Mouse (Mus musculus) heart, embryonic 11.5 days (tissue): ENCODE data around the gene Hamp. TPM values are rescaled to one million over a fixed set of nuclear protein-coding genes. Genes with fewer than 3 reads are reported as not detected.
"Not testable (repeated sequence)": the region's sequence is repeated elsewhere in the genome, so short reads cannot be mapped to it uniquely, and the experiment has no call there.

Experiments
- ATAC-seq: fragments of 200-750 bp; cut with Nextera tagmentation; replicated peaks from 2 replicates; pipeline ENCODE4 v1.8.0; 2017; ENCODE audit warnings: moderate library complexity; ENCODE audit not compliant: insufficient number of reproducible peaks, low FRiP score, low TSS enrichment
- H3K27ac ChIP-seq: fragments of 300-500 bp; sonication (generic); 2 replicates; pipeline ENCODE4 v1.5.1; 2014; ENCODE audit warnings: mild to moderate bottlenecking, low read depth, low read length
- H3K27me3 ChIP-seq: fragments of 300-500 bp; sonication (generic); 2 replicates; pipeline ENCODE4 v1.6.1; 2014; ENCODE audit warnings: mild to moderate bottlenecking, low read length, mixed read lengths; ENCODE audit not compliant: control insufficient read depth, insufficient read depth
- H3K36me3 ChIP-seq: fragments of 300-500 bp; sonication (generic); 2 replicates; pipeline ENCODE4 v1.6.1; 2014; ENCODE audit warnings: mild to moderate bottlenecking, low read length, moderate library complexity, mixed read lengths; ENCODE audit not compliant: control insufficient read depth, insufficient read depth
- H3K4me1 ChIP-seq: fragments of 300-500 bp; sonication (generic); 2 replicates; pipeline ENCODE4 v1.6.1; 2014; ENCODE audit warnings: low read length; ENCODE audit not compliant: control insufficient read depth, insufficient read depth
- H3K4me2 ChIP-seq: fragments of 300-500 bp; sonication (generic); 2 replicates; pipeline ENCODE4 v1.6.1; 2014; ENCODE audit warnings: mild to moderate bottlenecking, moderate library complexity
- H3K4me3 ChIP-seq: fragments of 300-500 bp; sonication (generic); 2 replicates; pipeline ENCODE4 v1.5.1; 2014; ENCODE audit warnings: low read depth, low read length
- H3K9ac ChIP-seq: fragments of 300-500 bp; sonication (generic); 2 replicates; pipeline ENCODE4 v1.6.1; 2014; ENCODE audit warnings: mild to moderate bottlenecking, low read depth, low read length, moderate library complexity
- H3K9me3 ChIP-seq: fragments of 300-500 bp; sonication (generic); replicated peaks from 2 replicates; pipeline ENCODE4 v1.6.1; 2016; ENCODE audit warnings: low read length; ENCODE audit not compliant: control insufficient read depth
- WGBS: fragments of 180-500 bp; shearing (Covaris S2); extraction: QIAGEN DNeasy Blood & Tissue Kit; methylation state at CpG from one replicate; pipeline ENCODE4 v1.1.7; 2014; ENCODE audit not compliant: insufficient replicate concordance; 5-methylcytosine and 5-hydroxymethylcytosine counted together
- polyA plus RNA-seq: library from polyadenylated mRNA; unstranded; fragments of >200 nt; fragmentation: Nextera tagmentation; extraction: Ambion mirVana; gene quantifications from 2 replicates; pipeline ENCODE4 v1.2.1, GENCODE M21; 2014

Gene Hamp
- polyA plus RNA-seq, 1 experiment from 2014 or later, result not detected

- H3K36me3 ChIP-seq, result no peaks in the 10 kb centered on the region
- WGBS, result 46% methylated on average over 3 of the region's 3 CpGs
- no peak overlapping the region for H3K4me2 ChIP-seq
- H3K27me3 ChIP-seq, result no peaks in the 10 kb centered on the region
- ATAC-seq, result no peak
- H3K4me3 ChIP-seq, result no peak overlapping the region
- H3K4me1 ChIP-seq, result no peaks in the 10 kb centered on the region
- no peak overlapping the region for H3K9ac ChIP-seq
- no peak overlapping the region for H3K27ac ChIP-seq
- H3K9me3 ChIP-seq, result no peaks in the 10 kb centered on the region
Observed at GRCm38 (mm10) chr7:30924071-30924470, 19.8 kb downstream of the Hamp start.

- H3K36me3 ChIP-seq, H3K27me3 ChIP-seq, ATAC-seq, H3K4me1 ChIP-seq, H3K27ac ChIP-seq, H3K9me3 ChIP-seq, H3K4me3 ChIP-seq, H3K9ac ChIP-seq, H3K4me2 ChIP-seq: not testable (repeated sequence)
- 33% methylated on average over 3 of the region's 3 CpGs for WGBS
Observed at GRCm38 (mm10) chr7:30922490-30922889, 21.3 kb downstream of the Hamp start.

- WGBS, result 49% methylated on average over 3 of the region's 3 CpGs
- Histone ChIP-seq H3K27me3 (no peaks in the 10 kb centered on the region), H3K27ac (no peak overlapping the region), H3K36me3 (no peaks in the 10 kb centered on the region), H3K9ac (no peak overlapping the region), H3K4me3 (no peak overlapping the region), H3K9me3 (no peaks in the 10 kb centered on the region), H3K4me2 (no peak overlapping the region), H3K4me1 (no peaks in the 10 kb centered on the region)
- ATAC-seq, result no peak
Observed at GRCm38 (mm10) chr7:30920217-30920616, 23.6 kb downstream of the Hamp start.

- H3K4me3 ChIP-seq, result no peak overlapping the region
- H3K4me1 ChIP-seq, result no peaks in the 10 kb centered on the region
- H3K27ac ChIP-seq, result no peak overlapping the region
- no peaks in the 10 kb centered on the region for H3K36me3 ChIP-seq
- H3K9ac ChIP-seq, result no peak overlapping the region
- H3K27me3 ChIP-seq, result no peaks in the 10 kb centered on the region; the same call in 1 of the 2 replicates
- WGBS, result 57% methylated on average over 4 of the region's 4 CpGs
- H3K4me2 ChIP-seq, result no peak overlapping the region
- no peaks in the 10 kb centered on the region for H3K9me3 ChIP-seq
- ATAC-seq, result no peak
Observed at GRCm38 (mm10) chr7:30917219-30917618, 26.6 kb downstream of the Hamp start.

GRCm38 (mm10) chr7:30916713-30917112, 27.1 kb downstream of the Hamp start:
- no peaks in the 10 kb centered on the region for H3K36me3 ChIP-seq
- no peaks in the 10 kb centered on the region for H3K4me1 ChIP-seq
- H3K9ac ChIP-seq, result no peak overlapping the region
- H3K27me3 ChIP-seq, result no peaks in the 10 kb centered on the region; the same call in 1 of the 2 replicates
- H3K4me3 ChIP-seq, result no peak overlapping the region
- 39% methylated on average over 6 of the region's 6 CpGs for WGBS
- no peak for ATAC-seq
- no peak overlapping the region for H3K4me2 ChIP-seq
- no peaks in the 10 kb centered on the region for H3K9me3 ChIP-seq
- H3K27ac ChIP-seq, result no peak overlapping the region

- H3K4me3 ChIP-seq, result no peak within 1 kb of the TSS
- H3K4me1 ChIP-seq, result no peaks in the 10 kb centered on the region
- no peaks in the 10 kb centered on the region for H3K36me3 ChIP-seq
- 64% methylated on average over 8 of the region's 8 CpGs for WGBS
- no peak within 1 kb of the TSS for H3K27ac ChIP-seq
- ATAC-seq, result no peak
- no peak within 1 kb of the TSS for H3K9ac ChIP-seq
- H3K9me3 ChIP-seq, result no peaks in the 10 kb centered on the region
- no peak within 1 kb of the TSS for H3K4me2 ChIP-seq
- no peaks in the 10 kb centered on the region; the same call in 1 of the 2 replicates for H3K27me3 ChIP-seq
Observed at GRCm38 (mm10) chr7:30914732-30915131, 29.1 kb downstream of the Hamp start, which contains the start of gene Mag. TSS of gene Mag (minus strand) at chr7:30914873.

- H3K36me3 ChIP-seq, result no peaks in the 10 kb centered on the region
- no peak for ATAC-seq
- H3K27ac ChIP-seq, result no peak overlapping the region
- WGBS, result 67% methylated on average over 6 of the region's 6 CpGs
- 0 out of 2 replicates have a peak, but pooled peaks cover 2% of the 10 kb centered on the region for H3K4me1 ChIP-seq
- H3K9me3 ChIP-seq, result no peaks in the 10 kb centered on the region
- H3K4me3 ChIP-seq, result no peak overlapping the region
- H3K27me3 ChIP-seq, result peaks cover 11% of the 10 kb centered on the region; the same call in 1 of the 2 replicates
- H3K4me2 ChIP-seq, result no peak overlapping the region
- no peak overlapping the region for H3K9ac ChIP-seq
Observed at GRCm38 (mm10) chr7:30909773-30910172, 34.1 kb downstream of the Hamp start.

GRCm38 (mm10) chr7:30908992-30909431, 34.8 kb downstream of the Hamp start:
- Histone ChIP-seq H3K4me2 (peak overlapping the region; percentile 56), H3K9me3 (no peaks in the 10 kb centered on the region), H3K9ac (no peak overlapping the region), H3K4me3 (peak overlapping the region; percentile 18), H3K27ac (no peak overlapping the region), H3K4me1 (0 out of 2 replicates have a peak, but pooled peaks cover 2% of the 10 kb centered on the region), H3K27me3 (peaks cover 11% of the 10 kb centered on the region; the same call in 1 of the 2 replicates), H3K36me3 (no peaks in the 10 kb centered on the region)
- ATAC-seq, result no peak; the same call in 1 of the 2 replicates
- 27% methylated on average over 17 of the region's 17 CpGs for WGBS
